Mouse (Mus musculus) CD4-positive, CD25-positive, alpha-beta regulatory T cell, adult 4 months (primary cell): ENCODE results near the gene Zfp174. TPM values are rescaled to one million over a fixed set of nuclear protein-coding genes. Genes with fewer than 3 reads are reported as not detected.
"Not testable (repeated sequence)": the region's sequence is repeated elsewhere in the genome, so short reads cannot be mapped to it uniquely, and the experiment has no call there.

Experiments
- ATAC-seq: one replicate; pipeline ENCODE4 v1.8.0; 2017
- polyA plus RNA-seq, 2 experiments: library from polyadenylated mRNA; unstranded; fragments of 100-300 nt; shearing (Covaris generic); gene quantifications; one replicate each; pipeline ENCODE4 v1.2.1; 2017

Gene Zfp174
- under 1 TPM; 0.58 to 0.67 TPM for polyA plus RNA-seq

GRCm38 (mm10) chr16:3846711-3847518, at the start of gene Zfp174:
Zfp174 (plus strand) TSS chr16:3847268.
- peak; percentile 100 for ATAC-seq

- no peak for ATAC-seq
Observed at GRCm38 (mm10) chr16:3808176-3808575, 38.9 kb upstream of the Zfp174 start.

- ATAC-seq = not testable (repeated sequence)
Observed at GRCm38 (mm10) chr16:3814667-3815066, 32.4 kb upstream of the Zfp174 start.

GRCm38 (mm10) chr16:3820202-3820601, 26.9 kb upstream of the Zfp174 start:
- no peak for ATAC-seq

GRCm38 (mm10) chr16:3828021-3828420, 19.0 kb upstream of the Zfp174 start:
- ATAC-seq = no peak

- no peak for ATAC-seq
Observed at GRCm38 (mm10) chr16:3829727-3830126, 17.3 kb upstream of the Zfp174 start.

GRCm38 (mm10) chr16:3830588-3831109, 16.4 kb upstream of the Zfp174 start, which contains the start of gene Olfr15:
Olfr15 (plus strand) TSS chr16:3830878.
- ATAC-seq = no peak

- no peak for ATAC-seq
Observed at GRCm38 (mm10) chr16:3835461-3835860, 11.6 kb upstream of the Zfp174 start.

GRCm38 (mm10) chr16:3839157-3839885, 7.7 kb upstream of the Zfp174 start:
- ATAC-seq = peak; percentile 72

GRCm38 (mm10) chr16:3842989-3843388, 4.1 kb upstream of the Zfp174 start:
- ATAC-seq = no peak

GRCm38 (mm10) chr16:3843796-3844195, 3.3 kb upstream of the Zfp174 start:
- ATAC-seq = no peak

- ATAC-seq = no peak
Observed at GRCm38 (mm10) chr16:3847871-3848270, 803 bp downstream of the Zfp174 start.

- ATAC-seq = no peak
Observed at GRCm38 (mm10) chr16:3848416-3848815, 1.3 kb downstream of the Zfp174 start.

- not testable (repeated sequence) for ATAC-seq
Observed at GRCm38 (mm10) chr16:3851301-3851700, 4.2 kb downstream of the Zfp174 start.

GRCm38 (mm10) chr16:3852586-3852985, 5.5 kb downstream of the Zfp174 start:
- ATAC-seq = no peak

- ATAC-seq = no peak
Observed at GRCm38 (mm10) chr16:3854437-3855182, 7.5 kb downstream of the Zfp174 start.

GRCm38 (mm10) chr16:3855776-3856175, 8.7 kb downstream of the Zfp174 start:
- no peak for ATAC-seq

- ATAC-seq = no peak
Observed at GRCm38 (mm10) chr16:3859254-3859653, 12.2 kb downstream of the Zfp174 start.

GRCm38 (mm10) chr16:3871815-3872214, 24.7 kb downstream of the Zfp174 start:
- peak; percentile 5 for ATAC-seq

- ATAC-seq = peak; percentile 96
Observed at GRCm38 (mm10) chr16:3872216-3873047, 25.4 kb downstream of the Zfp174 start, which contains the start of gene Naa60. Naa60 (plus strand) TSS chr16:3872375.

- no peak for ATAC-seq
Observed at GRCm38 (mm10) chr16:3876346-3876745, 29.3 kb downstream of the Zfp174 start.
